Mouse (Mus musculus): ENCODE measurements around the gene Gm28048. TPM values are rescaled to one million over a fixed set of nuclear protein-coding genes. Genes with fewer than 3 reads are reported as not detected.

Gene Gm28048
- polyA plus RNA-seq, 1 experiment from 2014 or later, result 6.9 TPM

DNA sequence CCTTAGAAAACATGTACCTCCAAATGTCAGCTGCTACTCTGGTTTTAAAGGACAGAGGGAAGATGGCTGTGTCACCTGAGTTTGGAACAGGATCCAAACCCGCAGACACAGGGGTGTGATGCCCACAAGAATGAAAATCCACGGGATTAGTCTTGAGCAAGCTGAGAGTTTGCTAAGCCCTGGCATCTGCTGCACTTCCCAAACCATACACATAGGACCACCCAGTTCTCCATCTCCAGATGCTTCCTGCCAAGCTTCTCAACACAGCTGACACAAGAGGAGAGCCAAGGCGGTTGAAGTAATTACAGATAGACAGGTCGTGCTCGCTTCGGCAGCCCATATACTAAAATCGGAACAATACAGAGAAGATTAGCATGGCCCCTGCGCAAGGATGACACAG, 113.3 kb downstream of the Gm28048 start:
- Histone ChIP-seq H3K27me3 (no peaks in the 10 kb centered on the region), H3K4me1 (replicated peaks) (peaks cover 13% of the 10 kb centered on the region), H3K9ac (no peak overlapping the region), H3K4me2 (no peak overlapping the region), H3K27ac (no peak overlapping the region), H3K4me3 (no peak overlapping the region), H3K36me3 (no peaks in the 10 kb centered on the region), H3K9me3 (replicated peaks) (no peaks in the 10 kb centered on the region)
- WGBS, result 75% methylated on average over 8 of the region's 8 CpGs
- ATAC-seq (replicated peaks; ENCODE audit: insufficient number of reproducible peaks, insufficient read depth, low FRiP score, low read depth), result no peak

DNA sequence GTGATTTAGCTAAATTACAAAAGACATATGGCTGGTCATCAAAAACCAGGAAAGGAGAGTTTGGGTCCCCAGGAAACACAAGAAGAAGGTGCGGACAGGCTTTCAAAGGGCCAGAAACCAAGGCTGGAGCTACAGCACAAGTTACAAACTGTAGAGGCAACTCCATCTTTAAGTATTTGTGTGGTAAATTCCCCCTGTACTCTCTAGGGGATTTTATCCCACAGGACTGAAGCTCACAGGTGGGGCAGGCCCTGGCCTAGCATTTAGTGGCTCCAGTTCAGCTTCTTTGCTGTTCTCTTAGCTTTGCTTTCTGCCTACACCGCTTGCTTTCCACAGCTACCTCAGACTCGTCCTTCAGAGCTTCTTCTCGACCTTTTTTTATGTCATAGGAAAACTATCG, 114.2 kb downstream of the Gm28048 start:
- no peak overlapping the region for H3K27ac ChIP-seq
- ATAC-seq (replicated peaks; ENCODE audit: insufficient number of reproducible peaks, insufficient read depth, low FRiP score, low read depth), result no peak
- no peak overlapping the region for H3K4me2 ChIP-seq
- no peaks in the 10 kb centered on the region for H3K9me3 ChIP-seq (replicated peaks)
- H3K4me3 ChIP-seq, result no peak overlapping the region
- peaks cover 10% of the 10 kb centered on the region for H3K4me1 ChIP-seq (replicated peaks)
- no peaks in the 10 kb centered on the region for H3K27me3 ChIP-seq
- no peaks in the 10 kb centered on the region for H3K36me3 ChIP-seq
- H3K9ac ChIP-seq, result no peak overlapping the region
- 80% methylated on average over 5 of the region's 5 CpGs for WGBS

DNA sequence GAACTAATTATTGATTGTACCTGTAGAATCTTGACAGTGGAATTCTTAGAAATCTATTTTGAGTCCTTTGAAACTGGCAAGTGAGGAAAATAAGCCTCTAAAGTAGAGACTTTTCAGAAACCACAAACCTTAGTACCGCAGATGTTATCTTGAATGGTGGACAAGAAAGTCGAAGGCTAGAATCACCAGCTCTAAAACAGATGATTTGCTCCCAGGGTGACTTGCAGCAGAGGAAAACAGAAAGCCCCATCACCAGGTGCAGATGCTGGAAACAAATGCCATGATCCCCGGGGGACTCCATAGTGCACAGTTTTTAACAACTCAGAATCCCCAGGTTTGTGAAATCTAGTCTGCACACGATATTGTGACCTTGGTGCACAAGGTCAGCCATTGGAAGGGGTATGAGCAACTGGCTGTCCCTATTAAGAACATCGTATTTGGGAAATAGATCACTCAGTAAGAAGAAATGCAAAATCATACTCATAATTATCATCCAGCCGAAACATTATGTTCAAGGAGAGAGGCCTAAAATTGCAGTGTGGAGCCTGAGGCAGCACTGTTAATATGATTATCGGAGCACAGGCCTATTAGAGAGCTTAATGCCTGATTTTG, 116.1 kb downstream of the Gm28048 start:
- 77% methylated on average over 7 of the region's 7 CpGs for WGBS
- no peaks in the 10 kb centered on the region for H3K27me3 ChIP-seq
- H3K4me2 ChIP-seq, result no peak overlapping the region
- no peaks in the 10 kb centered on the region for H3K9me3 ChIP-seq (replicated peaks)
- no peak for ATAC-seq (replicated peaks; ENCODE audit: insufficient number of reproducible peaks, insufficient read depth, low FRiP score, low read depth)
- no peak overlapping the region for H3K9ac ChIP-seq
- no peak overlapping the region for H3K27ac ChIP-seq
- no peaks in the 10 kb centered on the region for H3K4me1 ChIP-seq (replicated peaks)
- no peaks in the 10 kb centered on the region for H3K36me3 ChIP-seq
- H3K4me3 ChIP-seq, result no peak overlapping the region

DNA sequence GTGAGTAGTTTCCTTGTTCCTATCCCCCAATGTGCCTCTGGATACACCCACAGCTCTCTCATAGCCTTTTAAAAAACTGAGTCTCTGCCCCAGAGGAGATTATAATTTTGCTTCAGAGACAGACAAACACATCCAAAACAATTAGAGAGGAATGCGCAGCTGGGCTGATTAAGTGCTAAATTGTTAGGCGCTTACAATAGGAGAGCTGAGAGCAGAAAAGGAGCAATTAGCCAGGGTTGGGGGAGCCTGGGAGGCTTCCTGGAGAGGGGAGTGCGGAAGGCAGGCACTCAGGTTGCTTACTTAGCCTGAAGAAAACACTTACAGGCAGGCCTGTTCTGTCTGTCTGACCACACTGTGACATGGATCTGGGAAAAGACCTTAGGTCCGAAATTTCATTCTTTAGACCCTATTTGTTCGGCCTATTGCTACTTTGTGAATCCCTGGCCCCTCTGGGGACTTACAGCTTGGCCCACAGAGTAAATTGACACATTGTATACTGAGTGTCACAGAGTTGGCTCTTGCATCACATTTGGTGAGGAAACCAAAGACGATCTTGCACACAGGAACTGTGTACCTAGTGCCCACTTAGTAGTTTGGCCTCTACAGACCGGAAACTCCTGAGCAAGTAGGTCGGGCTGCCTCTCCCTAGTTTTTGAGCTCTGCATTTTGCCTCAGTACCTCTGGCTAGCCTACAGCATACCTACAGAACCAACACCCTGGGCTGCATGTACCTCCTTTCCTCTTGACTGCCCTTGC, 117.4 kb downstream of the Gm28048 start:
- Histone ChIP-seq H3K27ac (no peak overlapping the region), H3K4me3 (no peak overlapping the region), H3K9me3 (replicated peaks) (no peaks in the 10 kb centered on the region), H3K36me3 (no peaks in the 10 kb centered on the region), H3K9ac (no peak overlapping the region), H3K4me1 (replicated peaks) (peaks cover 6% of the 10 kb centered on the region; the same call in 1 of the 2 replicates), H3K27me3 (no peaks in the 10 kb centered on the region), H3K4me2 (no peak overlapping the region)
- WGBS, result 72% methylated on average over 8 of the region's 8 CpGs
- ATAC-seq (replicated peaks; ENCODE audit: insufficient number of reproducible peaks, insufficient read depth, low FRiP score, low read depth), result no peak

DNA sequence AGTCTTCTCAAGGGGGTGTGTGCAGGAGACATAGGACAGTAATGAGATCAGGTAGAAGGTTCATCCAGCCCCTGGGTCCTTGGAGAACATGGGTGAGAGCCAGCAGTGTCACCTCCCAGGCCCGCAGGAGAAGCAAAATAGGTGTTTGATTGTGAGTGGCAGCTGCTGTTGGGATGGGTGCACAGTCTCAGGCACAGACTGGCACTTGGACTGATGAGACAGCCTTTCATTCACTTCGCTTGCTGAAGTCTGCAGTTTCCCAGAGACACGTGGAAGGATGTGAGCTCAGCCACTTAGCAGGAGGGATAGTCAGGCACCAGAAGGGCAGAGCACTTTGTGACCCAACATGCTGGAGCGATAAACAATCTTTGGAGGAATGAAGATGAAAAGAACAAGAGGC, 118.3 kb downstream of the Gm28048 start:
- H3K27me3 ChIP-seq, result 0 out of 2 replicates have a peak, but pooled peaks cover 4% of the 10 kb centered on the region
- no peak overlapping the region for H3K4me3 ChIP-seq
- ATAC-seq (replicated peaks; ENCODE audit: insufficient number of reproducible peaks, insufficient read depth, low FRiP score, low read depth), result no peak
- no peaks in the 10 kb centered on the region for H3K36me3 ChIP-seq
- no peaks in the 10 kb centered on the region for H3K9me3 ChIP-seq (replicated peaks)
- peaks cover 10% of the 10 kb centered on the region for H3K4me1 ChIP-seq (replicated peaks)
- H3K27ac ChIP-seq, result no peak overlapping the region
- 50% methylated on average over 4 of the region's 4 CpGs for whole genome bisulfite sequencing
- no peak overlapping the region for H3K9ac ChIP-seq
- H3K4me2 ChIP-seq, result no peak overlapping the region

DNA sequence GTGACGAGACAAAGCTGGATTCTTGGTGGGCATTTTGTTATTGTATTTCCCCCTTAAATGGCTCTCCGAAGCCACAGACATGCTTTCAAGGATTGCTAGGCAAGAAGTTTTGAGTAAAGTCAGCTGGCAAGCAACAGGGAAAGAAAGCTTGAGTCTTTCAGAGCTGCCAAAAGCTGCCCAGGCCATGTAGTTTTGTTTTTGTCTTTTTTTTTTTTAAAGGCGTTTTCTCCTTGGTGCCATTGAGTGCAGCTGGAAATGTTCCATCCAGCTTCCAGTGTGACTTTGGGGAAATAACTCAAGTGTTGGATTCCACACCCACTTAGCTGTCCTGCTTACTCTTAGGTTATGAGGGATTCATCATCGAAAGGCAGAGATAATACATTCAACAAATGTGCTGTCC, 120.6 kb downstream of the Gm28048 start:
- 72% methylated on average over 4 of the region's 4 CpGs for WGBS
- H3K9me3 ChIP-seq (replicated peaks), result no peaks in the 10 kb centered on the region
- no peak overlapping the region for H3K4me3 ChIP-seq
- no peak overlapping the region for H3K9ac ChIP-seq
- H3K4me1 ChIP-seq (replicated peaks), result peaks cover 16% of the 10 kb centered on the region
- 0 out of 2 replicates have a peak, but pooled peaks cover 4% of the 10 kb centered on the region for H3K27me3 ChIP-seq
- peak overlapping the region; percentile 99 for H3K4me2 ChIP-seq
- no peak for ATAC-seq (replicated peaks; ENCODE audit: insufficient number of reproducible peaks, insufficient read depth, low FRiP score, low read depth)
- no peak overlapping the region for H3K27ac ChIP-seq
- H3K36me3 ChIP-seq, result no peaks in the 10 kb centered on the region

DNA sequence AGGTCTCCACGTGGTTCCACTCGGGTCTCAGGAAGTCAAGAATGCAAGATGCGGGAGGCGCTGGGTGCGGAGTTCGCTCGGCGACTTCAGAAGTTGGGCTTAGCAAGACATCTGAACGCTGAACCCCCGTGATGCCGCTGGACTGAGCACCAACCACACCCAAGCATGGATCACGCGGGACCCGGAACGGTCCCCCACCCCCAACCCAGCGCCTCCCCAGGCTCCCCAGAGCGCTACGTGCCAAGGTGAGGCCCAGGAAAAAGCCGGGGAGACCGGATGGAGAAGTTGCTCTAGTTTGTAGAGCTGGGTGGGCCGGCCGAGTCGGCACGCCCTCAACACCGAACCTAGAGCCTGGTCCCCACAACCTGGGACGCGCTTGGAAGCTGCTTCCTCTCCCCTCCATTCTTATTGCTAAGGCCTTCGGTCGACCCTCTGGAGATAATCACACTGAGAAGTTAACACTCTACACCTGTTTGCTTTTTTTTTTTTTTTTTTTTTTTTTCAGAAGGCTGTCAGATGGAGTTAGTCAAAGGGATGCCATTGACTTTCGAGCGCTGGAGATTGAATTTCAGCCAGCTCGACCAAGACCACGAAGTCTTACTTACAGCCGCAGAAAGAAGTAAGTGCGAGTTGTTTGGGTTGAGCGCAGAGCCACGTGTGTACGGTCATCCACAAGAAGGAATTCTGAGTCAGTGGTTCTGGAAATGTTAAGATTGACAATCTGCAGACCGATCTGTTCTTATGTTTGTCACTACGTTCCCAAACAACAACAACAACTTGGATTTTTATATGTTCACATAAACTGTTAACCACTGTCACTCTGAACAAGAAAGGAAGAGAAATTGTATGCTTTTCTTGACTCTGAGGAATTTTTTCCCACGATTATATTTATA, 121.3 kb downstream of the Gm28048 start, which contains the start of gene B3gnt2:
B3gnt2 (minus strand) TSS at position 627 of the 893 bp plus-strand sequence.
- Histone ChIP-seq H3K27ac (peak within 1 kb of the TSS; percentile 81), H3K9me3 (replicated peaks) (no peaks in the 10 kb centered on the region), H3K4me1 (replicated peaks) (peaks cover 16% of the 10 kb centered on the region), H3K36me3 (no peaks in the 10 kb centered on the region), H3K4me2 (peak within 1 kb of the TSS; percentile 99), H3K9ac (peak within 1 kb of the TSS; percentile 87), H3K27me3 (0 out of 2 replicates have a peak, but pooled peaks cover 4% of the 10 kb centered on the region), H3K4me3 (peak within 1 kb of the TSS; percentile 85)
- WGBS, result 7% methylated on average over 41 of the region's 41 CpGs
- ATAC-seq (replicated peaks; ENCODE audit: insufficient number of reproducible peaks, insufficient read depth, low FRiP score, low read depth), result no peak

DNA sequence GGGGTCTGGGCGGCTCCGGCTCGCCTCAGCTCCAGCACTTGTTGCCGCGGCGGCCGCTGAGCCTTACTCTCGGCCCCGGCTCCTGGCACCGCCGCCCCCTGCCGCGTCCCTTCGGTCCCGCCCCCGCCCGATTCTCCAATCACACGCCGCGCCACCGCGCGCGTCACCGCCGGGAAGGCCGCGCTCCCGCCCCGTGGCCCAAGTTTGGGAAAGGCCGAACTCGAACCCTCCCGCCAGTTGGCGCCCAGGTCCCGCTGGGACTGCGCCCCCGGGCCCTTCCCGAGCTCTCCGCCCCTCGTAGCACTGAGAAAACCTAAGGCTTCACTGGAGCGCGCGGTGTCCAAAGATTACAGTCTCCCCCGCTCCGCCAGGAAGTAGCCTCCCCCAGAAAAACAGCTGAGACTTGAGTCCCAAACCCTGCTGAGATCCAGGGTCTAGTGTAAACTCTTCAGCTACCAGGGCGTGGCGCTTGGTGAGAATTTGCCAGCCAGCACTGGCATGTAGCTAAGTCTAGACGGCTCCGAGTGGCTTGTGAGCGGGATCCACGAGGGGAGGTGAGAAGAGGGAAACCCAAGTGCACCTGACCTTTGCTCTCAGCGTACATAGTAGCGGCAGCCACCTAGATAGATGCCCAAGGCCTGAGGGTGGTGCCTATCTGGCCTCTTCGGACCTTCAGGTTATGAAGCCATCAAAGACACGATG, 122.1 kb downstream of the Gm28048 start:
- peak overlapping the region; percentile 85 for H3K4me3 ChIP-seq
- WGBS, result under 1% methylated on average over 42 of the region's 55 CpGs

DNA sequence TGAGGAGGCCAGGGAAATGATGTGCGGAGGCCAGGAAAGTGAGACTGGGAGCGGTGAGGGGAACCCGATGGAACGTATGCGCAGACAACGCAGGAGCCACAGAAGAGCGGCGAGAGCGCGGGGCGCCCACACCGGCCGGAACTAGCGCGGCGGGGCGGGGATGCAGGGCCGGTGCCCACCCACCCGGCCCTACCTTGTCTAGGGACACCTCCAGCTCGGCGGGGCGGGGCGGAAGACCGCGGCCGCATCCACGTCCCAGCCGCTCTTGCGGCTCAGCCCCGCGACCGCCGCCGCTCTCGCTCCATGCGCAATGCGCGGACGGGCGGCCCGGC, 122.6 kb downstream of the Gm28048 start:
- Histone ChIP-seq H3K27ac (peak overlapping the region; percentile 81), H3K9me3 (replicated peaks) (no peaks in the 10 kb centered on the region), H3K4me1 (replicated peaks) (peaks cover 16% of the 10 kb centered on the region), H3K4me3 (peak overlapping the region; percentile 85), H3K9ac (peak overlapping the region; percentile 87), H3K36me3 (no peaks in the 10 kb centered on the region), H3K4me2 (peak overlapping the region; percentile 99), H3K27me3 (0 out of 2 replicates have a peak, but pooled peaks cover 4% of the 10 kb centered on the region)
- ATAC-seq (replicated peaks; ENCODE audit: insufficient number of reproducible peaks, insufficient read depth, low FRiP score, low read depth), result peak; percentile 69
- under 1% methylated on average over 21 of the region's 41 CpGs for WGBS

More for the DNA sequence above, 122.1 kb downstream of the Gm28048 start:
- Histone ChIP-seq H3K9me3 (replicated peaks) (no peaks in the 10 kb centered on the region), H3K27me3 (0 out of 2 replicates have a peak, but pooled peaks cover 4% of the 10 kb centered on the region), H3K4me1 (replicated peaks) (peaks cover 16% of the 10 kb centered on the region), H3K9ac (peak overlapping the region; percentile 87), H3K27ac (peak overlapping the region; percentile 81), H3K4me2 (peak overlapping the region; percentile 99), H3K36me3 (no peaks in the 10 kb centered on the region)
- ATAC-seq (replicated peaks; ENCODE audit: insufficient number of reproducible peaks, insufficient read depth, low FRiP score, low read depth), result peak; percentile 95

DNA sequence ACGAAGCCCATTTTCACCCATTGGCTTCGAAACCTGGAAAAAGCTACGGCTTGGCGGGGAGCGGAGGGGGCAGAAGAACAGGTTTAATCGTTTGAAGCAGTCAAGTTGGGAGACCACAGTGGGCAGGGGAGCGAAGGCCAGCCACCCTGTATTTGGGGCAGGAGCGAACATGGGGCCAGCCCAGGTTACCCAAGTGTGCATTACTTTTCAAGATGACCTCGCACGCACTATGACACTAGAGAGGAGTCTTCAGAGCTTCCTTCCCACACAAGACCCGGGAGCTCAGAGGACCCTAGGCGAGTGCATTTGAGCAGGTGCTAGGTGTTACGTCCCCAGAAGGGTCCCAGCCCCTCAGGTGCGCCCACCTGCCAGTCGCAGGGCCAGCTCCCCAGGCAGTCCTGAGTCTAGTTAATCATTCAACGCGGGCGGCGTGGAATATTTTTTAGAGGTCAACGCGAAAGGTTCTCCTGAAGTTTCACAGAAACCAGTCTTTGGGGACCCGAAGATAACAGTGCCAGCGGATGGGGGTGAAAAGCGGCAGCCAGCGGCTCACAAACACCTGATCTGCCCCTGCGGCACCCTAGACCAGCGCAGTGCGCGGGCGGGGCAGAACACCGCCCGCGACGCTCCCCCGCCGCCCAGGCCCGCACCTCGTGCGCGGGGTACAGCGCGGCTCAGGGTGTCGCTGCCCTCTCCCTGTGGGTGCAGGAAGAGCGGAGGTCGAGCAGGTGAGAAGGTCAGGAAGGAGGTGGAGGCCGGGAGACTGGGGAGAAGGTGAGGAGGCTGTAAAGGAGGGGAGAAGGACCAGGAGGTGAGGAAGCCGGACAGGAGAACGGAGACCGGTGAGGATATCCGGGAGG, 123.2 kb downstream of the Gm28048 start:
- Histone ChIP-seq H3K4me1 (replicated peaks) (peaks cover 16% of the 10 kb centered on the region), H3K9me3 (replicated peaks) (no peaks in the 10 kb centered on the region), H3K36me3 (no peaks in the 10 kb centered on the region), H3K27me3 (0 out of 2 replicates have a peak, but pooled peaks cover 4% of the 10 kb centered on the region), H3K9ac (peak overlapping the region; percentile 87), H3K4me3 (peak overlapping the region; percentile 85), H3K27ac (peak overlapping the region; percentile 81), H3K4me2 (peak overlapping the region; percentile 99)
- no peak for ATAC-seq (replicated peaks; ENCODE audit: insufficient number of reproducible peaks, insufficient read depth, low FRiP score, low read depth)
- WGBS, result 3% methylated on average over 50 of the region's 50 CpGs

Data from heart, embryonic 15.5 days (tissue).